ENCODE assay signal across 31 mouse cellular contexts in the genomic region with DNA sequence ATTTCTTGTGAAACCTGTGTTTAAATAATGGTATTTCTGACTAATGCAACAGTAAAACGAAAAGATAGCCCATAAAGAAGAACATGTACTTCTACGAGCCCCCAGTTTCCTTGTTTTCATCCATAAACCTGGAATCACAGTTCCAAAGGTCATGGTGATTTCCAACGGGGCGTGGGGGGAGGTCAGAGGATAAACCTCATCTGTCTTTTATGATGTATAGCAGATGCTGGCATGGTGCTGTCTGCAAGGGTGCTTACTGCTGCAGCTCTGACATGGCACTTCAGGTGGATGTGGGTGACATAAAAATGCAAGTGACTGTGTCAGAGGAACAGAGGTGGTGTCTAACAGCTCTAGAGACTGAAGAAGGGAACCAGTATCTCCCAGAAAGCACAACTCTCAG.
"Had no signal": no experiment of that assay in that cellular context is flagged by ENCODE, and none has a peak within 500 bp of the region (broad histone marks: within the 10 kb centered on the region; RNA-seq: fewer than 3 reads in every experiment).

No protein-coding gene starts in this region.

- H3K27ac ChIP-seq: limb, embryonic 10.5 days; limb, embryonic 12.5 days; limb, embryonic 13.5 days; limb, embryonic 15.5 days; liver, embryonic 12.5 days; liver, embryonic 13.5 days; liver, embryonic 14.5 days; liver, embryonic 15.5 days; lung, embryonic 15.5 days; macrophage; midbrain, embryonic 10.5 days; midbrain, embryonic 12.5 days; midbrain, embryonic 15.5 days; neural tube, embryonic 12.5 days had no signal

- H3K9ac ChIP-seq: limb, embryonic 12.5 days; limb, embryonic 13.5 days; limb, embryonic 15.5 days; liver, embryonic 12.5 days; liver, embryonic 13.5 days; liver, embryonic 14.5 days; liver, embryonic 15.5 days; liver, postnatal 0 days; lung, embryonic 14.5 days; lung, embryonic 15.5 days; midbrain, embryonic 12.5 days; midbrain, embryonic 15.5 days; neural tube, embryonic 12.5 days had no signal

- H3K9me3 ChIP-seq: limb, embryonic 10.5 days; limb, embryonic 12.5 days; limb, embryonic 13.5 days; limb, embryonic 15.5 days; liver, embryonic 12.5 days; liver, embryonic 13.5 days; liver, embryonic 15.5 days; lung, embryonic 15.5 days; megakaryocyte, embryonic 14.5 days; midbrain, embryonic 10.5 days; midbrain, embryonic 12.5 days; midbrain, embryonic 15.5 days; neural tube, embryonic 12.5 days had no signal

- H3K27me3 ChIP-seq: limb, embryonic 15.5 days; liver, embryonic 12.5 days; liver, embryonic 13.5 days; liver, embryonic 15.5 days; lung, embryonic 15.5 days; megakaryocyte, embryonic 14.5 days; midbrain, embryonic 12.5 days; midbrain, embryonic 15.5 days; neural tube, embryonic 12.5 days had no signal

- ATAC-seq: liver, embryonic 12.5 days; liver, postnatal 0 days; lung, postnatal 0 days; midbrain, embryonic 15.5 days; midbrain, embryonic 16.5 days had no signal

- DNase-seq: left cerebral cortex, postnatal 4 days; liver; liver, embryonic 13.5 days; liver, postnatal 0 days; lung, adult 18-20 months; lung, adult 2 months; lung, embryonic 14.5 days; lung, postnatal 10 days; lung, postnatal 14 days; lung, postnatal 36 days; lung, postnatal 4 days; midbrain, embryonic 14.5 days had no signal

- H3K4me1 ChIP-seq: limb, embryonic 12.5 days; limb, embryonic 13.5 days; limb, embryonic 15.5 days; liver, embryonic 12.5 days; liver, embryonic 13.5 days; liver, embryonic 15.5 days; lung, embryonic 15.5 days; megakaryocyte, embryonic 14.5 days; midbrain, embryonic 10.5 days; midbrain, embryonic 12.5 days; midbrain, embryonic 15.5 days; neural tube, embryonic 12.5 days had no signal

- H3K4me2 ChIP-seq: limb, embryonic 12.5 days; limb, embryonic 13.5 days; limb, embryonic 15.5 days; liver, embryonic 11.5 days; liver, embryonic 12.5 days; liver, embryonic 13.5 days; liver, embryonic 15.5 days; lung, embryonic 14.5 days; lung, embryonic 15.5 days; midbrain, embryonic 11.5 days; midbrain, embryonic 12.5 days; midbrain, embryonic 15.5 days; neural tube, embryonic 12.5 days had no signal

- H3K36me3 ChIP-seq: limb, embryonic 10.5 days; limb, embryonic 12.5 days; limb, embryonic 13.5 days; limb, embryonic 15.5 days; liver, embryonic 12.5 days; liver, embryonic 13.5 days; liver, embryonic 15.5 days; lung, embryonic 15.5 days; midbrain, embryonic 10.5 days; midbrain, embryonic 12.5 days; midbrain, embryonic 15.5 days; neural tube, embryonic 12.5 days had no signal

- H3K4me3 ChIP-seq: limb, embryonic 10.5 days; limb, embryonic 12.5 days; limb, embryonic 13.5 days; limb, embryonic 15.5 days; liver, embryonic 12.5 days; liver, embryonic 13.5 days; liver, embryonic 15.5 days; lung, embryonic 15.5 days; megakaryocyte, embryonic 14.5 days; midbrain, embryonic 10.5 days; midbrain, embryonic 12.5 days; midbrain, embryonic 15.5 days; myocyte; neural tube, embryonic 12.5 days had no signal
